Mouse (Mus musculus) forebrain, postnatal 0 days (tissue): ENCODE measurements at regions not wholly inside any gene's neighbourhood (a gene's known extent, or its start where the extent isn't known, plus 50 kb on each side); places are given as distances from the start of the nearest gene placed in this dataset.

Experiments used
- ATAC-seq: fragments of 200-750 bp; cut with Nextera tagmentation; 2 replicates; pipeline ENCODE4 v1.8.0; 2017; ENCODE audit warnings: mild to moderate bottlenecking, moderate library complexity
- DNase-seq: peaks from one replicate; pipeline ENCODE4 v3.0.0-alpha.2; 2015
- H3K27ac ChIP-seq: fragments of 300-500 bp; sonication (generic); 2 replicates; pipeline ENCODE4 v1.5.1; 2014; ENCODE audit warnings: low read depth, mild to moderate bottlenecking, antibody characterized with exemption, low read length, moderate library complexity, mixed read lengths
- H3K27me3 ChIP-seq: fragments of 300-500 bp; sonication (generic); 2 replicates; pipeline ENCODE4 v1.6.1; 2014; ENCODE audit warnings: mild to moderate bottlenecking, low read length, mixed read lengths; ENCODE audit not compliant: insufficient read depth
- H3K36me3 ChIP-seq: fragments of 300-500 bp; sonication (generic); 2 replicates; pipeline ENCODE4 v1.6.1; 2014; ENCODE audit warnings: mild to moderate bottlenecking, moderate library complexity; ENCODE audit not compliant: insufficient read depth
- H3K4me1 ChIP-seq: fragments of 300-500 bp; sonication (generic); 2 replicates; pipeline ENCODE4 v1.6.1; 2014; ENCODE audit warnings: antibody characterized with exemption; ENCODE audit not compliant: insufficient read depth
- H3K4me2 ChIP-seq: fragments of 300-500 bp; sonication (generic); 2 replicates; pipeline ENCODE4 v1.6.1; 2014; ENCODE audit warnings: low read depth, mild to moderate bottlenecking, moderate library complexity
- H3K4me3 ChIP-seq: fragments of 300-500 bp; sonication (generic); 2 replicates; pipeline ENCODE4 v1.5.1; 2014; ENCODE audit warnings: low read depth, low read length, mixed read lengths
- H3K9ac ChIP-seq: fragments of 300-500 bp; sonication (generic); 2 replicates; pipeline ENCODE4 v1.6.1; 2014; ENCODE audit warnings: mild to moderate bottlenecking
- H3K9me3 ChIP-seq: fragments of 300-500 bp; sonication (generic); 2 replicates; pipeline ENCODE4 v1.6.1; 2016; ENCODE audit warnings: low read length
- CTCF ChIP-seq: sonication (generic); IDR thresholded peaks from 2 replicates; pipeline ENCODE4 v1.5.1; 2016; ENCODE audit warnings: antibody characterized with exemption, control low read depth, low read depth
- WGBS: fragments of 180-500 bp; shearing (Covaris S2); extraction: QIAGEN DNeasy Blood & Tissue Kit; methylation state at CpG from one replicate; pipeline ENCODE4 v1.1.7; 2014; 5-methylcytosine and 5-hydroxymethylcytosine counted together

DNA sequence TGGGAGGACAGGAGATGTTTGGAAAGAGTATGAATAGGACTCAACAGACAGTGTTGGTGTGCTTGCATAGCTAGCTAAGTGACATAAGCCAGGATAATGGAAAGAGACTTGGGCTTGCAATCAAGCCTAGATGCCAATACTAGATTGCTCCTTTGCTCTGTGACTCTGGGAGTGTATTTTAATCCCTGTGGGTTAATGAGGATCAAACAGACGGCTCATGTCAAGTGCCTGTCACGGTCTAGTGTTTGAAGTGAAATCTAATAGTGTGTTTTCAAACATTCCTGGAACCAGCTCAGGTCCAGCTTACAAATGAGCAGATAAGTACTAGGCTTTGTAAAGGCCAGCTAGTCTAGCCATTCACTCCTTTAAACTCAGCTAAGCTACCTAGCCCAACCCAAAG, 64.1 kb upstream of the Ranbp3l start:
- H3K27me3 ChIP-seq: no peaks in the 10 kb centered on the region
- no peak for TF ChIP-seq CTCF
- 47% methylated on average over 2 of the region's 2 CpGs for WGBS
- no peak overlapping the region for H3K4me3 ChIP-seq
- no peaks in the 10 kb centered on the region for H3K9me3 ChIP-seq
- H3K9ac ChIP-seq: no peak overlapping the region
- no peaks in the 10 kb centered on the region for H3K36me3 ChIP-seq
- no peaks in the 10 kb centered on the region for H3K4me1 ChIP-seq
- DNase-seq (no peak), ATAC-seq (no peak)
- no peak overlapping the region for H3K27ac ChIP-seq
- no peak overlapping the region for H3K4me2 ChIP-seq

DNA sequence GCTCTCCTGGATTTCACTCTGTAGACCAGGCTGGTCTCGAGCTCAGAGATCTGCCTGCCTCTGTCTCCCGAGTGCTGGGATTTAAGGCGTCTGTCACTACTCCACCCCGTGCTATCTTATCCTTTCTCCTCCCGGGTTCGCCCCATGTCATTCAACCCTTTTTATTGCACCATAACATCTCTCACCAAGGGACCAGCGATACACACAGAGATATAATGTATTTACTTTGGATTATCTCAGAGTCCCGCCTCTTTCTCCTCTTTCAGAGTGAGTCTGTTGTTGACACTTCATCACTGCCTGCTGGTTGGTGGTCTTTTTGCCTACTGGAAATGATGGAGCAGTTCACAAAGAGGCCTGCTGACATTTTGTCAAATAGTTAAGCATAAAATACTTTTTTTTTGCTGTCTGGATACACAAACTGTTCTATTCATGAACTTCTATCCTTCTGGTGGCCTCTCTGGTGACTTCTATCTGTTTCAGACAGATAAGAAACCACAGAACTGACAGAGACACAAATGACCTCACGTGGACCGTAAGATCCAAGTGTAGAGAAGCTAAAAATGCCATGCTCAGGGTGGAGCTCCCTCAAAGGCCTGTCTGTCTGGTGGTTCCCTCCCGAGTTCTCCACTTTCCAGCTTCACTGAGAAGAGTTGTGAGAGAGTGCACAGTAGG, 70.1 kb upstream of the Ranbp3l start:
- ATAC-seq (no peak), DNase-seq (no peak)
- no peaks in the 10 kb centered on the region for H3K4me1 ChIP-seq
- H3K4me3 ChIP-seq: no peak overlapping the region
- 89% methylated on average over 11 of the region's 11 CpGs for WGBS
- no peak for TF ChIP-seq CTCF
- no peak overlapping the region for H3K4me2 ChIP-seq
- no peaks in the 10 kb centered on the region for H3K27me3 ChIP-seq
- H3K27ac ChIP-seq: no peak overlapping the region
- H3K9me3 ChIP-seq: no peaks in the 10 kb centered on the region
- no peak overlapping the region for H3K9ac ChIP-seq
- H3K36me3 ChIP-seq: no peaks in the 10 kb centered on the region

DNA sequence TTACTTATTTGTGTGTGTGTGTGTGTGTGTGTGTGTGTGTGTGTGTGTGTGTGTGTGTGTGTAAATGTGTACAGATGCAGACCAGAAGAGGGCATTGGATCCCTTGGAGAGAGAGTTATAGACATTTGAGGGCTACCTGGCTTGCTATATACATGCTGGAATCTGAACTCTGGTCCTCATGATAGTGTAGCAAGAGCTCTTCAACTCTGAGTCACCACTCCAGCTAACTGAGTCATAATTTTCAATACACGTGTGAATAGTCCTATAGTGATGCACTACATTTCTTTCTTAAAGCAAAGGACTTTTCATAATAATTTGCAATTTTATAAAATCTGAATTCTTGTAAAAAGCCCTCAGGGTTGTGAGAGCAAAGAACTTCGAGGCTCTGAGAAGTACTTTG, 70.9 kb upstream of the Ranbp3l start:
- DNase-seq: no peak
- no peaks in the 10 kb centered on the region for H3K9me3 ChIP-seq
- no peak for ATAC-seq
- no peaks in the 10 kb centered on the region for H3K36me3 ChIP-seq
- no peak for TF ChIP-seq CTCF
- no peak overlapping the region for H3K27ac ChIP-seq
- no peak overlapping the region for H3K9ac ChIP-seq
- 88% methylated on average over 2 of the region's 2 CpGs for WGBS
- no peak overlapping the region for H3K4me3 ChIP-seq
- H3K4me2 ChIP-seq: no peak overlapping the region
- no peaks in the 10 kb centered on the region for H3K27me3 ChIP-seq
- H3K4me1 ChIP-seq: no peaks in the 10 kb centered on the region

DNA sequence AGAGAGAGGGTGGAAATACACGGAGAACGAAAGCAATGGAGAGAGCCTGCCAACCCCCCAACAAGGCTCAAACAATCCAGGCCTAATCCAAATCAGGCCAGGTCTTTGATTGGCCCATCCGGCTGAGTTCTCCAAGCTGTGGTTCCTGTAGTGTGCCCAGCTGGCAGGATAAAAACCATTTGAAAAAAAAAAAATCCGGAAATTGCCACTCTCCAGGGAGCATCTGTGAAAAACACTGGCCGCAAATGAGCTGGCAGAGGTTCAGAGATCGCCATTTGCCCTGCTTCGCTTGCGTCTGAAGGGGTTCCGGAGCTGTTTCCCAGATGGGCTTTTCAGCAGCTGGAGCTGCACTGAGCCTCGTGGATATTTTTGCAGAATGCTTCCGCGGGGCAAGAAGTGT, 71.4 kb upstream of the Ranbp3l start:
- 43% methylated on average over 12 of the region's 12 CpGs for WGBS
- no peaks in the 10 kb centered on the region for H3K9me3 ChIP-seq
- no peak overlapping the region for H3K4me2 ChIP-seq
- no peaks in the 10 kb centered on the region for H3K27me3 ChIP-seq
- DNase-seq (peak; percentile 59), ATAC-seq (peak; percentile 85)
- H3K27ac ChIP-seq: no peak overlapping the region
- no peak for TF ChIP-seq CTCF
- no peak overlapping the region for H3K4me3 ChIP-seq
- no peaks in the 10 kb centered on the region for H3K36me3 ChIP-seq
- no peaks in the 10 kb centered on the region for H3K4me1 ChIP-seq
- H3K9ac ChIP-seq: no peak overlapping the region

DNA sequence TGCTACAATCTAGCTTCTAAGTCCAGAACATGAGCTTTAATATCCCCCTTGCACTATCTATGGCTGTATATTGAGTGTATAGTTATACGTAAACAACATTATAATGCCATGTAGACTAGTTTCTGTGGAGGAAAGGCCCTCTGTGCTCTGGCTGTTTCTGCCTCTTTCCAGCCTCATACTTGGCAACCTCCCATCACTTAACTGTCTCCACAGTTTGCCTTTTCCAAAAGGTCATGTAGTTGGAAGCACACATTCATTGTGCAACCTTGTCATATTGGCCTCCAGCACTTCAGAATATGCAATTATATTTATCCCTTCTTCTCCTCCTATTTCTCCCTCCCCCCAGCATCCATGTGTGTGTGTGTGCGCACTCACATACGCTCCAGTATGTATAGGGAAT, 82.2 kb upstream of the Ranbp3l start:
- no peak overlapping the region for H3K4me2 ChIP-seq
- no peaks in the 10 kb centered on the region for H3K9me3 ChIP-seq
- H3K27ac ChIP-seq: no peak overlapping the region
- no peak overlapping the region for H3K4me3 ChIP-seq
- no peak for TF ChIP-seq CTCF
- ATAC-seq (no peak), DNase-seq (no peak)
- H3K4me1 ChIP-seq: no peaks in the 10 kb centered on the region
- no peaks in the 10 kb centered on the region for H3K27me3 ChIP-seq
- no peak overlapping the region for H3K9ac ChIP-seq
- WGBS: 96% methylated on average over 3 of the region's 3 CpGs
- no peaks in the 10 kb centered on the region for H3K36me3 ChIP-seq

DNA sequence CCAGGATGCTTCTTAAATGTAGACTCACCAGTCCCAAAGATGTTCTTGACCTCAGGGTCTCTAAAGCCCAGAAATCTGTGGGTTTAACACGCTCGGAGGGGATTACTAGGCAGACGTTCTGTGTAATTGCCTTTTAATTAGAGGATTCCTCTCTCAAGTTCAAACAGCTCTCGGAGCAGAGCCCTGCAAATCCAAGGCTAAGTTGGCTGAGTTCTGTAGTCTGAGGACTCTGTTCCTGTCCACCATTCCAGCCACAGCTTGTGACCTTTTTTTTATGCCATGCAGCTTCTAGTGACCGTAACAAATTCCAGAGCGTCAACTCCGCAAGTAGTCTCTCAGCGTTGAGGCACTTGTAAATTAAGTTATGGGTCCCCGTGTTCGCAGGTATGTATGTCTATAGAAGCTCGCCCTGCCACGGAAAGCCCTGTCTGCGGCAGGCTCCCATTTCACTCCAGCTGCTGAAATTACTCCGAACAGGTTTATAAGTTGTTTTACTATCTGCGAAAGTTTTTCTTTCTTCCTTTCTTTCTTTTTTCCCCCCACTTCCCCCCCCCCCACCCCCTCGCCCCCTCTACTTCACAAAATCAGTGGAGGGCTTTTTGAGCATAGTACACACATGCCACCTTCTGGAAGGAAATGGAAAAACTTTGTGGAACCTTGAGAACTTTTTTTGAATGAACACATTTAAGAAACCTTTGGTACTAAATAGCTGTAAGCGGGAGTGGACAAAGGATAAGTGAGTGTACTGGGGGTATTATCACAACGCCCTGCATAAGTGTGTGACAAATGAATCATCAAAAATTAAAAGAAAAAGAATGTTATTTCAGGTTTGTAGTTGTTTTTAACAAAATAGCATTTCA, 82.9 kb upstream of the Ranbp3l start:
- whole genome bisulfite sequencing: 44% methylated on average over 18 of the region's 18 CpGs
- peak overlapping the region; percentile 23; the same call in 1 of the 2 replicates for H3K4me2 ChIP-seq
- peak; percentile 34; the same call in 1 of the 2 replicates for ATAC-seq

DNA sequence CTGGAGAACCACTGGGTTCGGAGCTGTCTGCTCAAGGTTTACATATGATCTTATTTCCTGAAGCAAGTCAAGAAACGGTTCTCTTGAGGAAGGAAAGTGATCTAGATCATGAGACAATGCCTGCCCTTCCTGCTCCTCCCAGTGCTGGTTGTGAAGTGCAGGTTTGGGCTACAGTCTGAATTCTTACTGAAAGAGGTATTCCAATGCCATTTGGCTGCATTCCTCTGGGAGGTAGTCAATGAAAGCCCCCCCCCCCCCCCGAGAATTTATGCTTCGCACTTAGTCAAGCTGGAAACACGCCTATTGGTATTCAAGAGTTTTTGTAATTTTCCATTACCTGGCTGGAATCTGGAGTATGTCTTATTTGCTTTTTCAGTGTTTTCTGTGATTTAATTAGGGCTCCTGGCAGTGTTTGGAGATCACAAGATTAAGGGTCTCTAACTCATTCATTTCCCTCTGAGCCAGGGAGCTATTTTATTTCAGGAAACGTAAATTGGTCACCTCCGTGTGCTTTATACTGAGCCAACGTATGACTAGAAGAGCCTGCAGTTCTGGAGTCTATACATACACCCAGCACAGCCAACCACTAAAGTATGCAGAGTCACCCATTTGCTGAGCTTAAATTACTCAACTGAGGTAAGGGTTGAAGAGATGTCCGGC, 84.7 kb upstream of the Ranbp3l start:
- no peaks in the 10 kb centered on the region for H3K27me3 ChIP-seq
- no peak overlapping the region for H3K4me3 ChIP-seq
- no peak overlapping the region for H3K27ac ChIP-seq
- H3K36me3 ChIP-seq: no peaks in the 10 kb centered on the region
- ATAC-seq: no peak
- H3K4me2 ChIP-seq: no peak overlapping the region
- 60% methylated on average over 9 of the region's 9 CpGs for WGBS
- no peaks in the 10 kb centered on the region for H3K4me1 ChIP-seq
- DNase-seq: no peak
- H3K9ac ChIP-seq: no peak overlapping the region
- H3K9me3 ChIP-seq: no peaks in the 10 kb centered on the region
- TF ChIP-seq CTCF: no peak

More for the DNA sequence above, 82.9 kb upstream of the Ranbp3l start:
- Histone ChIP-seq H3K9ac (no peak overlapping the region), H3K36me3 (no peaks in the 10 kb centered on the region), H3K4me3 (no peak overlapping the region), H3K9me3 (no peaks in the 10 kb centered on the region), H3K27ac (no peak overlapping the region), H3K27me3 (no peaks in the 10 kb centered on the region), H3K4me1 (no peaks in the 10 kb centered on the region)
- peak; percentile 53 for DNase-seq
- peak; percentile 63 for TF ChIP-seq CTCF
